Mouse (Mus musculus) bone marrow, adult 2 months (tissue): Measurements from ENCODE around the gene Erbb4.

Source experiments
- CTCF ChIP-seq: fragments of 200-500 bp; IDR thresholded peaks from 2 replicates; pipeline ENCODE4 v1.5.1; 2011; ENCODE audit warnings: low read length, control low read depth; ENCODE audit not compliant: control insufficient read depth, insufficient read depth
- POLR2A ChIP-seq: fragments of 200-500 bp; IDR thresholded peaks from 2 replicates; pipeline ENCODE4 v1.6.1; 2011; ENCODE audit warnings: low read depth, mild to moderate bottlenecking, control low read depth, low read length, borderline replicate concordance; ENCODE audit not compliant: control insufficient read depth

- no peak for TF ChIP-seq CTCF
- TF ChIP-seq POLR2A = no peak
Observed at GRCm38 (mm10) chr1:68401204-68401603, 706.7 kb downstream of the Erbb4 start.
